Mouse (Mus musculus): ENCODE measurements around the gene Spdya. TPM values are rescaled to one million over a fixed set of nuclear protein-coding genes. Genes with fewer than 3 reads are reported as not detected.
"Not testable (repeated sequence)": the region's sequence is repeated elsewhere in the genome, so short reads cannot be mapped to it uniquely, and the experiment has no call there.

Gene Spdya
- polyA plus RNA-seq (2012; ENCODE audit: insufficient read depth, insufficient read length, missing spikeins) = not detected in 2 replicates

- Histone ChIP-seq H3K27ac (ENCODE audit: insufficient read depth, low read depth, low read length) (no peak within 1 kb of the TSS), H3K4me3 (ENCODE audit: insufficient read depth, low read length) (peak within 1 kb of the TSS; percentile 69), H3K4me1 (ENCODE audit: control insufficient read depth, insufficient read depth, low read length) (no peaks in the 10 kb centered on the region)
- TF ChIP-seq CTCF (IDR thresholded peaks at IDR 0.05; ENCODE audit: low read depth, low read length) = no peak
- no peak for TF ChIP-seq POLR2A (IDR thresholded peaks at IDR 0.05; ENCODE audit: borderline replicate concordance, low read depth, low read length)
These were observed at the start of gene Spdya for GRCm38 (mm10) chr17:71551757-71552451. Spdya (plus strand) TSS chr17:71552061.

- Histone ChIP-seq H3K4me3 (ENCODE audit: insufficient read depth, low read length) (no peak overlapping the region), H3K4me1 (ENCODE audit: control insufficient read depth, insufficient read depth, low read length) (peaks cover 16% of the 10 kb centered on the region), H3K27ac (ENCODE audit: insufficient read depth, low read depth, low read length) (no peak overlapping the region)
- TF ChIP-seq POLR2A (IDR thresholded peaks at IDR 0.05; ENCODE audit: borderline replicate concordance, low read depth, low read length) (no peak), CTCF (IDR thresholded peaks at IDR 0.05; ENCODE audit: low read depth, low read length) (no peak)
These were observed 45.0 kb upstream of the Spdya start for GRCm38 (mm10) chr17:71506832-71507231.

- Histone ChIP-seq H3K4me3 (ENCODE audit: insufficient read depth, low read length) (no peak overlapping the region), H3K4me1 (ENCODE audit: control insufficient read depth, insufficient read depth, low read length) (no peaks in the 10 kb centered on the region), H3K27ac (ENCODE audit: insufficient read depth, low read depth, low read length) (no peak overlapping the region)
- TF ChIP-seq CTCF (IDR thresholded peaks at IDR 0.05; ENCODE audit: low read depth, low read length) (no peak), POLR2A (IDR thresholded peaks at IDR 0.05; ENCODE audit: borderline replicate concordance, low read depth, low read length) (no peak)
These were observed 41.6 kb upstream of the Spdya start for GRCm38 (mm10) chr17:71510297-71510696.

- peak overlapping the region; percentile 74 for H3K4me3 ChIP-seq (ENCODE audit: insufficient read depth, low read length)
- TF ChIP-seq POLR2A (IDR thresholded peaks at IDR 0.05; ENCODE audit: borderline replicate concordance, low read depth, low read length) (no peak), CTCF (IDR thresholded peaks at IDR 0.05; ENCODE audit: low read depth, low read length) (no peak)
- H3K27ac ChIP-seq (ENCODE audit: insufficient read depth, low read depth, low read length) = peak overlapping the region; percentile 41
- peaks cover 6% of the 10 kb centered on the region for H3K4me1 ChIP-seq (ENCODE audit: control insufficient read depth, insufficient read depth, low read length)
These were observed 25.6 kb upstream of the Spdya start for GRCm38 (mm10) chr17:71526302-71526708.

GRCm38 (mm10) chr17:71526711-71527564 is 24.9 kb upstream of the Spdya start, which contains the start of gene Ndc80:
Ndc80 (minus strand) TSS chr17:71526857.
- Histone ChIP-seq H3K4me3 (ENCODE audit: insufficient read depth, low read length) (peak within 1 kb of the TSS; percentile 74), H3K4me1 (ENCODE audit: control insufficient read depth, insufficient read depth, low read length) (peaks cover 6% of the 10 kb centered on the region), H3K27ac (ENCODE audit: insufficient read depth, low read depth, low read length) (peak within 1 kb of the TSS; percentile 89)
- no peak for TF ChIP-seq POLR2A (IDR thresholded peaks at IDR 0.05; ENCODE audit: borderline replicate concordance, low read depth, low read length)

GRCm38 (mm10) chr17:71528042-71528441 is 23.8 kb upstream of the Spdya start:
- no peak overlapping the region for H3K27ac ChIP-seq (ENCODE audit: insufficient read depth, low read depth, low read length)
- H3K4me1 ChIP-seq (ENCODE audit: control insufficient read depth, insufficient read depth, low read length) = peaks cover 6% of the 10 kb centered on the region
- TF ChIP-seq POLR2A (IDR thresholded peaks at IDR 0.05; ENCODE audit: borderline replicate concordance, low read depth, low read length) = no peak
- no peak for TF ChIP-seq CTCF (IDR thresholded peaks at IDR 0.05; ENCODE audit: low read depth, low read length)

GRCm38 (mm10) chr17:71535595-71535994 is 16.3 kb upstream of the Spdya start:
- H3K4me1 ChIP-seq (ENCODE audit: control insufficient read depth, insufficient read depth, low read length); H3K27ac ChIP-seq (ENCODE audit: insufficient read depth, low read depth, low read length): not testable (repeated sequence)

More at GRCm38 (mm10) chr17:71528042-71528441, 23.8 kb upstream of the Spdya start:
- H3K4me3 ChIP-seq (ENCODE audit: insufficient read depth, low read length) = no peak overlapping the region

GRCm38 (mm10) chr17:71537164-71537563 is 14.7 kb upstream of the Spdya start:
- no peak for TF ChIP-seq POLR2A (IDR thresholded peaks at IDR 0.05; ENCODE audit: borderline replicate concordance, low read depth, low read length)
- no peak for TF ChIP-seq CTCF (IDR thresholded peaks at IDR 0.05; ENCODE audit: low read depth, low read length)
- no peak overlapping the region for H3K27ac ChIP-seq (ENCODE audit: insufficient read depth, low read depth, low read length)
- no peak overlapping the region for H3K4me3 ChIP-seq (ENCODE audit: insufficient read depth, low read length)
- H3K4me1 ChIP-seq (ENCODE audit: control insufficient read depth, insufficient read depth, low read length) = no peaks in the 10 kb centered on the region

More at GRCm38 (mm10) chr17:71535595-71535994, 16.3 kb upstream of the Spdya start:
- H3K4me3 ChIP-seq (ENCODE audit: insufficient read depth, low read length) = not testable (repeated sequence)

GRCm38 (mm10) chr17:71548586-71548985 is 3.3 kb upstream of the Spdya start:
- Histone ChIP-seq H3K4me3 (ENCODE audit: insufficient read depth, low read length) (no peak overlapping the region), H3K27ac (ENCODE audit: insufficient read depth, low read depth, low read length) (no peak overlapping the region), H3K4me1 (ENCODE audit: control insufficient read depth, insufficient read depth, low read length) (no peaks in the 10 kb centered on the region)
- TF ChIP-seq POLR2A (IDR thresholded peaks at IDR 0.05; ENCODE audit: borderline replicate concordance, low read depth, low read length) (no peak), CTCF (IDR thresholded peaks at IDR 0.05; ENCODE audit: low read depth, low read length) (no peak)

- TF ChIP-seq CTCF (IDR thresholded peaks at IDR 0.05; ENCODE audit: low read depth, low read length) = no peak
- no peak for TF ChIP-seq POLR2A (IDR thresholded peaks at IDR 0.05; ENCODE audit: borderline replicate concordance, low read depth, low read length)
- H3K27ac ChIP-seq (ENCODE audit: insufficient read depth, low read depth, low read length) = no peak overlapping the region
- peak overlapping the region; percentile 69 for H3K4me3 ChIP-seq (ENCODE audit: insufficient read depth, low read length)
These were observed 511 bp upstream of the Spdya start for GRCm38 (mm10) chr17:71551350-71551749.

More at GRCm38 (mm10) chr17:71551350-71551749, 511 bp upstream of the Spdya start:
- no peaks in the 10 kb centered on the region for H3K4me1 ChIP-seq (ENCODE audit: control insufficient read depth, insufficient read depth, low read length)
